Mouse (Mus musculus): ENCODE data around the gene Zfp213. TPM values are rescaled to one million over a fixed set of nuclear protein-coding genes. Genes with fewer than 3 reads are reported as not detected.
A peak's percentile ranks its signal among the peaks of the same experiment; 100 is the strongest.

Gene Zfp213
- polyA plus RNA-seq, 1 experiment: 4.2 TPM

DNA sequence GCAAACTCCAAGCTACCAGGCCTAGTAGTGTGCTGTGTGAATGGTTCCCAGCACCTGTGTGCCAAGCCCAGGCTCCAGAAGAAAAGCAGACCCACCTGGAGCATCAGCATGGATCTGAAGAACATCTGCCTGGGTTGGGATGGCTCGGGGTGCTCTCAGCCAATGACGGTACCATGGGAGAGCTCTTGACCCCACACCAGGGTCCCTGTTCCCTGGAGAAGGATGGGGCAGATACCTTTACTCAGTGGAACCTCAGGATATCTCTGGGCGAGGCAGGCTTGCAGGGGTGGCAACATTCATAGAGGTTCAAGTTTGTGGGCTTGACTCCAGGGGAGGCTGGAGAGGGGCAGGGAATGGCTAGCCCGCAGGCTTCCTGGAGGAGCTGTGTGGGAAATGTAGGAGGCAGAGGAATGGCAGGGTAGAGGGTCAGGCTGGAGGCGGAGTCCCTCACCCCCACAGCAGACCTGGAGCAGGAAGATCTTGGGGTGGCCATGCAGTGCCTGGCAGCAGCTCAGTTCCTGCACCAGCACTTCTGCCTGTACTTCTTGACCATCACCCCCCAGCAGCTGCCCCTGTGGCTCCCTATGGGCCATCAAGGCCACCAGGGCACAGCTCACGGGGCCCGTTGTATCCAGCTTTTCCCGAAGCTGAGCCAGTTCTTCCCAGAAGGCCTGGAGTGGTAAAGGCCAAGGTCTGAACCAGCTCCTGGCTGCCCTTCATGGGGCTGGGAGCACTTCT is 11.0 kb downstream of the Zfp213 start:
- no peaks in the 10 kb centered on the region for H3K27me3 ChIP-seq (ENCODE audit: control insufficient read depth, insufficient read depth, low read length, poor library complexity, severe bottlenecking)
- 0 out of 2 replicates have a peak, but pooled peaks cover 2% of the 10 kb centered on the region for H3K36me3 ChIP-seq (ENCODE audit: control insufficient read depth, insufficient read depth, low read length, poor library complexity, severe bottlenecking)
- no peak overlapping the region for H3K9ac ChIP-seq (ENCODE audit: low read depth, poor library complexity, severe bottlenecking)
- no peaks in the 10 kb centered on the region for H3K4me1 ChIP-seq (ENCODE audit: control insufficient read depth, insufficient read depth, low read length)
- no peak overlapping the region for H3K4me3 ChIP-seq (ENCODE audit: low read depth, low read length)
- no peak overlapping the region for H3K27ac ChIP-seq (ENCODE audit: insufficient read depth, low read length)
- no peak for TF ChIP-seq POLR2A (IDR thresholded peaks at IDR 0.05; ENCODE audit: insufficient read depth, low read length)
- no peak for TF ChIP-seq EP300 (IDR thresholded peaks at IDR 0.05; ENCODE audit: insufficient read depth, low read depth, low read length)
- no peak for TF ChIP-seq CTCF (IDR thresholded peaks at IDR 0.05; ENCODE audit: low read depth, low read length)
- no peaks in the 10 kb centered on the region for H3K9me3 ChIP-seq (replicated peaks; ENCODE audit: control insufficient read depth, insufficient read depth, low read length, poor library complexity, severe bottlenecking)

DNA sequence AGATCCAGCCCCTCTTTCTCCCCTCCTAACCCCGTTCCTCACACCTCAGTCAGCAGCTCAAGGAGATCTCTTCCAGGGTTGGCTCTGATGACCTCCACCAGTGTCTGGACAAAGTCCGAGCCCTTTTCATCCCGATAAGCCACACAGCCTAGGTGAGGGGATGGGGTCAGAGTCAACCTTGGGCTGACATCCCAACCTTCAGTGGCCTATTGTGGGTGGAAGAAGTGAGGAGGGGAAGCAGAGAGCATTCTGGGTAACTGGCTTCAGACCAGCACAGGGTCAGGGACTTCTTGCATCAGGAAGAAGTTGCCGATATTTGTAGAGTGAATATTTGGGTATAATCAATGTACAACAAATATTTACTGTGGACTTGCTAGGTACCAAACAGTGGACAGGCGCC is 12.1 kb downstream of the Zfp213 start:
- TF ChIP-seq EP300 (IDR thresholded peaks at IDR 0.05; ENCODE audit: insufficient read depth, low read depth, low read length) (no peak), POLR2A (IDR thresholded peaks at IDR 0.05; ENCODE audit: insufficient read depth, low read length) (no peak), CTCF (IDR thresholded peaks at IDR 0.05; ENCODE audit: low read depth, low read length) (no peak)
- no peak overlapping the region for H3K9ac ChIP-seq (ENCODE audit: low read depth, poor library complexity, severe bottlenecking)
- no peak overlapping the region for H3K27ac ChIP-seq (ENCODE audit: insufficient read depth, low read length)
- no peak overlapping the region for H3K4me3 ChIP-seq (ENCODE audit: low read depth, low read length)
- no peaks in the 10 kb centered on the region for H3K27me3 ChIP-seq (ENCODE audit: control insufficient read depth, insufficient read depth, low read length, poor library complexity, severe bottlenecking)
- H3K9me3 ChIP-seq (replicated peaks; ENCODE audit: control insufficient read depth, insufficient read depth, low read length, poor library complexity, severe bottlenecking): no peaks in the 10 kb centered on the region
- H3K36me3 ChIP-seq (ENCODE audit: control insufficient read depth, insufficient read depth, low read length, poor library complexity, severe bottlenecking): 0 out of 2 replicates have a peak, but pooled peaks cover 2% of the 10 kb centered on the region
- no peaks in the 10 kb centered on the region for H3K4me1 ChIP-seq (ENCODE audit: control insufficient read depth, insufficient read depth, low read length)

DNA sequence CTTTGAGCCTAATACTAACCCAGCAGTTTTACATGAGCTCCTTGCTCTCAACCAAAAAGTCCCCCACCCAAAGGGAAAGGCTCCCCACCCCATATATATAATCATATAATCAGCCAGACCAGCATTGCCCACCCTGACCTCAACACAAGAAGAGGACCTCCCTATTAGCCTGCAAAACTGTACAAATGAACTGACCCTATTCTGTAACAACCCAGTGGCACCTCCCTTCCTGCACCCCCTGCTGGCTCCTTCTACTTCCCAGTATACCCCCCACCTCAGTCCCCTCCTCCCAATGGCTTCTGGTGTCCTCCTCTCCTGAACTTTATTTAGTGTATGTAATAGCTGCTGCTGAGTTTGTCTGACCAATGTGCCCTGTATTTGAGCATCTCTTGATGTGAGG is 12.6 kb downstream of the Zfp213 start:
- Histone ChIP-seq H3K36me3 (ENCODE audit: control insufficient read depth, insufficient read depth, low read length, poor library complexity, severe bottlenecking) (no peaks in the 10 kb centered on the region), H3K4me3 (ENCODE audit: low read depth, low read length) (peak overlapping the region; percentile 80), H3K4me1 (ENCODE audit: control insufficient read depth, insufficient read depth, low read length) (no peaks in the 10 kb centered on the region), H3K27me3 (ENCODE audit: control insufficient read depth, insufficient read depth, low read length, poor library complexity, severe bottlenecking) (no peaks in the 10 kb centered on the region), H3K9me3 (replicated peaks; ENCODE audit: control insufficient read depth, insufficient read depth, low read length, poor library complexity, severe bottlenecking) (no peaks in the 10 kb centered on the region), H3K9ac (ENCODE audit: low read depth, poor library complexity, severe bottlenecking) (no peak overlapping the region), H3K27ac (ENCODE audit: insufficient read depth, low read length) (no peak overlapping the region)
- TF ChIP-seq POLR2A (IDR thresholded peaks at IDR 0.05; ENCODE audit: insufficient read depth, low read length) (no peak), CTCF (IDR thresholded peaks at IDR 0.05; ENCODE audit: low read depth, low read length) (no peak), EP300 (IDR thresholded peaks at IDR 0.05; ENCODE audit: insufficient read depth, low read depth, low read length) (no peak)

DNA sequence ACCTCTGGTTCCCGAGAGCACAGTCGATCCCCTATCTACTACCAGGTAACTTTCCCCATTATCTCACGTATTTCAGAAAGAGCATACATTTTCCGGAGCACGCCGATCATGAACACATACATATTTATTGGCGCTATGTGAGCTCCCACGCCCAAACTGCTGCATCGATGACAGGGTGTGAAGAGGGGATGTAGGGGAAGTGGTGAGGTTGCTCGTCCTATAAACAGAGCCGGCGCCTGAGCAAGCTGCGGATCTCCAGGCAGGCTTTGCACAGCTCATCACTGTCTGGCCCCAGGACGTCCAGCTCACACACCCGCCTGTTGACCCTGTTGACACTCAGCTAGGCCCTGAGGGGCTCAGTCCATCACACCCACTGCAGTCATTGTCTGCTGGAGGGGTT is 13.2 kb downstream of the Zfp213 start:
- H3K9me3 ChIP-seq (replicated peaks; ENCODE audit: control insufficient read depth, insufficient read depth, low read length, poor library complexity, severe bottlenecking): no peaks in the 10 kb centered on the region
- H3K36me3 ChIP-seq (ENCODE audit: control insufficient read depth, insufficient read depth, low read length, poor library complexity, severe bottlenecking): no peaks in the 10 kb centered on the region
- H3K27me3 ChIP-seq (ENCODE audit: control insufficient read depth, insufficient read depth, low read length, poor library complexity, severe bottlenecking): no peaks in the 10 kb centered on the region
- TF ChIP-seq CTCF (IDR thresholded peaks at IDR 0.05; ENCODE audit: low read depth, low read length) (no peak), POLR2A (IDR thresholded peaks at IDR 0.05; ENCODE audit: insufficient read depth, low read length) (no peak), EP300 (IDR thresholded peaks at IDR 0.05; ENCODE audit: insufficient read depth, low read depth, low read length) (no peak)
- H3K9ac ChIP-seq (ENCODE audit: low read depth, poor library complexity, severe bottlenecking): peak overlapping the region; percentile 49
- H3K4me1 ChIP-seq (ENCODE audit: control insufficient read depth, insufficient read depth, low read length): no peaks in the 10 kb centered on the region
- peak overlapping the region; percentile 80 for H3K4me3 ChIP-seq (ENCODE audit: low read depth, low read length)
- H3K27ac ChIP-seq (ENCODE audit: insufficient read depth, low read length): peak overlapping the region; percentile 55

DNA sequence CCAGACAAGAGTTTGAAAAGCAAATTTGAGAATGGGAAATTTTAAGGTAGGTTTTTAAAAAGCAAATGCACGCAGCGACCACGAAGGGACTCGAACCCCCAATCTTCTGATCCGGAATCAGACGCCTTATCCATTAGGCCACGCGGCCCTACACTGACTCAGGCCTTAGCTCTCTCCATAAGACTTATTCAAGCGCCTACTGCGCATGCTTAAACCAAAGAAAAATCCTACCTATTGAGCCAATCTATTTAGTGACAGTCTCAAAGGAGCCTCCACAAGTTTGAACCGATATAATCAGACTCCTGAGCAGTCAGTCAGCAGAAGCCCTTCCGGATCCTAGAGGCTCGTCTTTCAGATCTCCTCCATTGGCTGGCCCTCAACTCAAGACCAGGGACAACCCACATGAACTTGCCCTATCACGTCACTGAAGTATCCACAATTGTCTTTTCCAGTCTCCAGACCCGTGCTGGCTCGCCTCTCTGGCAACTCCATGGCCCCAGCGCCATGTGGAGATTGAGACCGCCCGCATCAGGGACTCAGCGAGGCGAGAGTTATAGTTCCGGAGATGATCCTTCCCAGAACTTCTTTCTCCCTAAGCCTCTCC is 13.7 kb downstream of the Zfp213 start:
- H3K4me3 ChIP-seq (ENCODE audit: low read depth, low read length): peak overlapping the region; percentile 80
- no peaks in the 10 kb centered on the region for H3K4me1 ChIP-seq (ENCODE audit: control insufficient read depth, insufficient read depth, low read length)
- TF ChIP-seq CTCF (IDR thresholded peaks at IDR 0.05; ENCODE audit: low read depth, low read length) (no peak), POLR2A (IDR thresholded peaks at IDR 0.05; ENCODE audit: insufficient read depth, low read length) (peak; percentile 51), EP300 (IDR thresholded peaks at IDR 0.05; ENCODE audit: insufficient read depth, low read depth, low read length) (0 out of 2 replicates have a peak, but pooled peaks have one; percentile 38)
- H3K27me3 ChIP-seq (ENCODE audit: control insufficient read depth, insufficient read depth, low read length, poor library complexity, severe bottlenecking): no peaks in the 10 kb centered on the region
- peak overlapping the region; percentile 55 for H3K27ac ChIP-seq (ENCODE audit: insufficient read depth, low read length)
- H3K36me3 ChIP-seq (ENCODE audit: control insufficient read depth, insufficient read depth, low read length, poor library complexity, severe bottlenecking): no peaks in the 10 kb centered on the region
- H3K9me3 ChIP-seq (replicated peaks; ENCODE audit: control insufficient read depth, insufficient read depth, low read length, poor library complexity, severe bottlenecking): no peaks in the 10 kb centered on the region
- H3K9ac ChIP-seq (ENCODE audit: low read depth, poor library complexity, severe bottlenecking): peak overlapping the region; percentile 49

DNA sequence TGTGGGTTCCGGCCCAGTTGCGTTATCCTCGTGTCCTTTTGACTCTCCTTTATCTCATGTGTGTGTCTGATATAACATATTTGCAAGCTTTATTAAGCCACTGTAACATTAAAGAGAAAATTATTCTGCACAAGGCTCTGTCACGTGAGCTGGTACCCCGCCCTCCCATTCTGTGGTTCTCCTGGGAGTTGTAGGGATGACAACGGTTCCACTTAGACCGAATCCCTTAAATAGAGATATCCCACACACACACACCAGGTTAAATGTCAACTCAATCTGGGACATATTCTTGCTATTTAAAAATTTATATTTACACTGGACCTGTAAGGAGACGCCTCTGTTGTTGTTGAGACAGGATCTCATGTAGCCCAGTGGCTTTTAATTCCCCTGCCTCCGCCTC is 14.6 kb downstream of the Zfp213 start:
- H3K9ac ChIP-seq (ENCODE audit: low read depth, poor library complexity, severe bottlenecking): peak overlapping the region; percentile 45
- H3K36me3 ChIP-seq (ENCODE audit: control insufficient read depth, insufficient read depth, low read length, poor library complexity, severe bottlenecking): no peaks in the 10 kb centered on the region

More for the DNA sequence above, 14.6 kb downstream of the Zfp213 start:
- TF ChIP-seq CTCF (IDR thresholded peaks at IDR 0.05; ENCODE audit: low read depth, low read length) (no peak), EP300 (IDR thresholded peaks at IDR 0.05; ENCODE audit: insufficient read depth, low read depth, low read length) (no peak), POLR2A (IDR thresholded peaks at IDR 0.05; ENCODE audit: insufficient read depth, low read length) (no peak)
- H3K4me1 ChIP-seq (ENCODE audit: control insufficient read depth, insufficient read depth, low read length): no peaks in the 10 kb centered on the region
- no peak overlapping the region for H3K27ac ChIP-seq (ENCODE audit: insufficient read depth, low read length)
- no peaks in the 10 kb centered on the region for H3K27me3 ChIP-seq (ENCODE audit: control insufficient read depth, insufficient read depth, low read length, poor library complexity, severe bottlenecking)
- no peaks in the 10 kb centered on the region for H3K9me3 ChIP-seq (replicated peaks; ENCODE audit: control insufficient read depth, insufficient read depth, low read length, poor library complexity, severe bottlenecking)
- H3K4me3 ChIP-seq (ENCODE audit: low read depth, low read length): peak overlapping the region; percentile 67
